Mouse (Mus musculus) cerebellum, postnatal 14 days (tissue): ENCODE measurements at regions not wholly inside any gene's neighbourhood (a gene's known extent, or its start where the extent isn't known, plus 50 kb on each side); places are given as distances from the start of the nearest gene placed in this dataset.
A peak's percentile ranks its signal among the peaks of the same experiment; 100 is the strongest.
"Not testable (repeated sequence)": the region's sequence is repeated elsewhere in the genome, so short reads cannot be mapped to it uniquely, and the experiment has no call there.

Source experiments
- DNase-seq, 2 experiments: peaks; one replicate each; pipeline ENCODE4 v3.0.0; 2021; ENCODE audit warnings: mixed read lengths in 2 of 2

GRCm38 (mm10) chr1:114641215-114641614 is 1043.3 kb upstream of the Cntnap5a start:
- peak in 1 of 2 experiments; percentile 45 for DNase-seq

DNA sequence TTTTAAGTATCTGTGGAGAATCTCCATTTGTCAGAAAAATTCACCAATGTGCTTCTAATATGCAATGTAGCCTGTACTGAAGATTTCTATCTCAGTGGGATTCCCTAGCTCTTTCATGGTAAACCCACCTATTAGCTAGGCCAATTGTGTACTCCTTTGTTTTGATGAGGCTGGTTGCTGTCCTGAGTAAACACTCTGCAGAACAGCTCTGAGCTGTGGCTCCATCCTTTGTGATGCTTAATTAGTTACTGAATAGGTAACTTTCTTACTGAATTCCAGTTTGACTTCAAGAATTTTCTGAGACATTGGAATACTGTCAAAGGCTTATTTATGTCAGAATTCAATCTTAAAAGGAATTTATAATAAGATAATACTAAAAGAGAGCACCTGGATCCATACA is 1042.7 kb upstream of the Cntnap5a start:
- not testable (repeated sequence) for DNase-seq

GRCm38 (mm10) chr1:114673954-114674353 is 1010.6 kb upstream of the Cntnap5a start:
- DNase-seq: peak in 1 of 2 experiments; percentile 6

DNA sequence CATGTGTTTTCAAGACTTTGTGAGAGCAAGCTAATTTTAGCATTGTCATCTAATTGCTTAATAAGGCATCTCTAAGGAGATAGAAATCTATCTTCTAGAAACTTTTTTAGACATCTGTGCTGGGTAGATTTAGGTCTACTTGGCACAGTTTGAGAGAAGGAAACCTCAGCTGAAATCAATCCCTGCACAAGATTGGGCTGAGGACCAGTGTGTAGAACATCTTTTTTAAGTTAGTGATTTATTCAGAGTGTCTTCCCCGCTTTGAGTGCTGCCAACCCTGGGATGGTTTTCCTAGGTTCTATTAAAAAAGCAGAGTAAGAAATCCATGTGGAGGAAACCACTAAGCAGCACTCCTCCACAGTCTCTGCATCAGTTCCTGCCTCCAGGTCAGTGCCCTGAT is 1003.3 kb upstream of the Cntnap5a start:
- DNase-seq: no peak

- DNase-seq: no peak
These were observed 963.4 kb upstream of the Cntnap5a start for GRCm38 (mm10) chr1:114721142-114721541.

GRCm38 (mm10) chr1:114729167-114729566 is 955.4 kb upstream of the Cntnap5a start:
- DNase-seq: peak in 1 of 2 experiments; percentile 30
